Mouse (Mus musculus) adrenal gland, postnatal 10 days (tissue): ENCODE data around the gene 2010109A12Rik. TPM values are rescaled to one million over a fixed set of nuclear protein-coding genes. Genes with fewer than 3 reads are reported as not detected.

Source experiments
- DNase-seq: peaks from one replicate; pipeline ENCODE4 v3.0.0; 2021; ENCODE audit warnings: mixed read lengths
- long read RNA-seq, 2 experiments: library from polyadenylated mRNA; stranded (forward); transcript quantifications; one replicate each; pipeline ENCODE4 v2.0.0; 2021
- total RNA-seq, 2 experiments: library from RNA; stranded (reverse); gene quantifications; 2 replicates each; pipeline ENCODE4 v1.2.3; 2021

2010109A12Rik gene
- total RNA-seq: 1 to 10 TPM in 1 of 2 experiments, under 1 TPM in 1; 0.60 to 2.0 TPM
- long read RNA-seq, experiment 1, partial matches to known transcripts: 0 of 1 reads
- long read RNA-seq, experiment 1, other reads (novel, unspliced or antisense): 0 of 1 reads
- long read RNA-seq, experiment 2, partial matches to known transcripts: 0 of 1 reads
- long read RNA-seq, experiment 2, other reads (novel, unspliced or antisense): 0 of 1 reads

GRCm38 (mm10) chr5:93206109-93207005, at the start of gene 2010109A12Rik, which contains the start of gene Ccni:
Gene 2010109A12Rik (plus strand): TSS chr5:93206518.
Gene Ccni (minus strand): TSS chr5:93206495.
- DNase-seq: peak; percentile 96

- peak; percentile 75 for DNase-seq
Observed at GRCm38 (mm10) chr5:93163541-93163940, 42.8 kb upstream of the 2010109A12Rik start.

GRCm38 (mm10) chr5:93167919-93168516, 38.3 kb upstream of the 2010109A12Rik start:
- no peak for DNase-seq

GRCm38 (mm10) chr5:93168654-93169053, 37.7 kb upstream of the 2010109A12Rik start:
- DNase-seq: no peak

GRCm38 (mm10) chr5:93171420-93171819, 34.9 kb upstream of the 2010109A12Rik start:
- DNase-seq: no peak

- no peak for DNase-seq
Observed at GRCm38 (mm10) chr5:93172536-93172935, 33.8 kb upstream of the 2010109A12Rik start.

GRCm38 (mm10) chr5:93174675-93175074, 31.6 kb upstream of the 2010109A12Rik start:
- no peak for DNase-seq

GRCm38 (mm10) chr5:93178616-93179015, 27.7 kb upstream of the 2010109A12Rik start:
- no peak for DNase-seq

GRCm38 (mm10) chr5:93180252-93180651, 26.1 kb upstream of the 2010109A12Rik start:
- no peak for DNase-seq

- no peak for DNase-seq
Observed at GRCm38 (mm10) chr5:93183311-93183710, 23.0 kb upstream of the 2010109A12Rik start.

GRCm38 (mm10) chr5:93184548-93184947, 21.8 kb upstream of the 2010109A12Rik start:
- DNase-seq: no peak

GRCm38 (mm10) chr5:93189607-93190006, 16.7 kb upstream of the 2010109A12Rik start:
- DNase-seq: no peak

- DNase-seq: no peak
Observed at GRCm38 (mm10) chr5:93190428-93190827, 15.9 kb upstream of the 2010109A12Rik start.

- DNase-seq: no peak
Observed at GRCm38 (mm10) chr5:93198232-93198631, 8.1 kb upstream of the 2010109A12Rik start.

GRCm38 (mm10) chr5:93201181-93201580, 5.1 kb upstream of the 2010109A12Rik start:
- no peak for DNase-seq

- peak; percentile 63 for DNase-seq
Observed at GRCm38 (mm10) chr5:93205371-93206108, 778 bp upstream of the 2010109A12Rik start.

- DNase-seq: peak; percentile 29
Observed at GRCm38 (mm10) chr5:93207006-93207348, 659 bp downstream of the 2010109A12Rik start.

GRCm38 (mm10) chr5:93207555-93207954, 1.2 kb downstream of the 2010109A12Rik start:
- DNase-seq: no peak

GRCm38 (mm10) chr5:93218375-93218774, 12.1 kb downstream of the 2010109A12Rik start:
- DNase-seq: no peak

- peak; percentile 67 for DNase-seq
Observed at GRCm38 (mm10) chr5:93221661-93222060, 15.3 kb downstream of the 2010109A12Rik start.

- no peak for DNase-seq
Observed at GRCm38 (mm10) chr5:93224549-93224948, 18.2 kb downstream of the 2010109A12Rik start.

GRCm38 (mm10) chr5:93227157-93227556, 20.8 kb downstream of the 2010109A12Rik start:
- no peak for DNase-seq
